Mouse (Mus musculus) ES-E14 (cell line): ENCODE results near the gene Nme2. TPM values are rescaled to one million over a fixed set of nuclear protein-coding genes. Genes with fewer than 3 reads are reported as not detected.
"Not testable (repeated sequence)": the region's sequence is repeated elsewhere in the genome, so short reads cannot be mapped to it uniquely, and the experiment has no call there.

ENCODE experiments used
- DNase-seq: peaks from one replicate; pipeline ENCODE4 v3.0.0-alpha.2; 2013; ENCODE audit warnings: low read depth, low spot score
- H3K27ac ChIP-seq: 2 replicates; pipeline ENCODE4 v1.5.1; 2012; ENCODE audit warnings: low read depth, mild to moderate bottlenecking, low read length, moderate library complexity, mixed read lengths; ENCODE audit not compliant: poor library complexity, insufficient read depth, severe bottlenecking
- H3K36me3 ChIP-seq: 2 replicates; pipeline ENCODE4 v1.6.1; 2012; ENCODE audit warnings: mild to moderate bottlenecking, low read length, moderate library complexity, mixed read lengths; ENCODE audit not compliant: control insufficient read depth, poor library complexity, insufficient read depth, severe bottlenecking
- H3K4me1 ChIP-seq, 2 experiments: fragments of 150-350 bp in 1 of 2; sonication (generic) in 1 of 2; 2 replicates each; pipeline ENCODE4 v1.6.1; 2012; ENCODE audit warnings: low read length in 2 of 2, mild to moderate bottlenecking in 1 of 2, mixed read lengths in 1 of 2; ENCODE audit not compliant: control insufficient read depth in 2 of 2, insufficient read depth in 2 of 2, poor library complexity in 1 of 2
- H3K4me3 ChIP-seq, 2 experiments: fragments of 150-350 bp in 1 of 2; sonication (generic) in 1 of 2; 2 replicates each; pipeline ENCODE4 v1.5.1; 2012; ENCODE audit warnings: low read length in 2 of 2, low read depth in 1 of 2, mild to moderate bottlenecking in 1 of 2, mixed read lengths in 1 of 2; ENCODE audit not compliant: insufficient read depth in 1 of 2, poor library complexity in 1 of 2, severe bottlenecking in 1 of 2
- H3K9ac ChIP-seq: 2 replicates; pipeline ENCODE4 v1.6.1; 2012; ENCODE audit warnings: low read depth, mild to moderate bottlenecking, low read length, mixed read lengths; ENCODE audit not compliant: poor library complexity, insufficient read depth, severe bottlenecking
- H3K9me3 ChIP-seq: fragments of 150-350 bp; sonication (generic); 2 replicates; pipeline ENCODE4 v1.6.1; 2012; ENCODE audit warnings: low read depth, mild to moderate bottlenecking, low read length; ENCODE audit not compliant: control insufficient read depth, insufficient read depth
- CHD2 ChIP-seq: IDR thresholded peaks from 2 replicates; pipeline ENCODE4 v1.6.1; 2014; ENCODE audit warnings: mild to moderate bottlenecking, low read depth, low read length, inconsistent platforms
- HCFC1 ChIP-seq: IDR thresholded peaks from 2 replicates; pipeline ENCODE4 v1.6.1; 2012; ENCODE audit warnings: low read length, inconsistent platforms, borderline replicate concordance; ENCODE audit not compliant: insufficient read depth
- MAFK ChIP-seq: IDR thresholded peaks from 2 replicates; pipeline ENCODE4 v1.6.1; 2014; ENCODE audit warnings: mild to moderate bottlenecking, low read depth, low read length, inconsistent platforms; ENCODE audit not compliant: insufficient read depth
- ZC3H11A ChIP-seq: IDR thresholded peaks from 2 replicates; pipeline ENCODE4 v1.6.1; 2012; ENCODE audit warnings: low read depth, mild to moderate bottlenecking, inconsistent platforms, low read length, borderline replicate concordance
- ZNF384 ChIP-seq: IDR thresholded peaks from 2 replicates; pipeline ENCODE4 v1.6.1; 2012; ENCODE audit warnings: low read depth, low read length, inconsistent platforms
- in situ Hi-C, 2 experiments: fragments of 600-800 bp; cut with MboI; formaldehyde crosslinking; loops; one replicate each; pipeline ENCODE4 v1.15.1; 2025; ENCODE audit warnings: low sequenced_read_pairs in 2 of 2, inconsistent platforms in 1 of 2; ENCODE audit not compliant: unreplicated experiment in 2 of 2
- total RNA-seq: library from RNA; depleted of rRNA; stranded (reverse); fragments of 300-350 nt; gene quantifications from 2 replicates; pipeline ENCODE4 v1.2.3, GENCODE M21; 2012

The Nme2 gene
- total RNA-seq, 1 experiment, result 1,053 TPM

GRCm38 (mm10) chr11:93948887-93949567 is 7.0 kb downstream of the Nme2 start:
- DNase-seq, result no peak
- Histone ChIP-seq H3K9me3 (no peaks in the 10 kb centered on the region), H3K4me3 (no peak overlapping the region), H3K27ac (no peak overlapping the region), H3K9ac (no peak overlapping the region), H3K4me1 (peaks cover 0 to 5% of the 10 kb centered on the region in 2 experiments; a peak in 3 of 4 replicates), H3K36me3 (peaks cover 43% of the 10 kb centered on the region)
- no peak for TF ChIP-seq ZNF384
- TF ChIP-seq ZC3H11A, result no peak
- no peak for TF ChIP-seq CHD2
- TF ChIP-seq MAFK, result no peak
- in situ Hi-C loops, result no loop called here

DNA sequence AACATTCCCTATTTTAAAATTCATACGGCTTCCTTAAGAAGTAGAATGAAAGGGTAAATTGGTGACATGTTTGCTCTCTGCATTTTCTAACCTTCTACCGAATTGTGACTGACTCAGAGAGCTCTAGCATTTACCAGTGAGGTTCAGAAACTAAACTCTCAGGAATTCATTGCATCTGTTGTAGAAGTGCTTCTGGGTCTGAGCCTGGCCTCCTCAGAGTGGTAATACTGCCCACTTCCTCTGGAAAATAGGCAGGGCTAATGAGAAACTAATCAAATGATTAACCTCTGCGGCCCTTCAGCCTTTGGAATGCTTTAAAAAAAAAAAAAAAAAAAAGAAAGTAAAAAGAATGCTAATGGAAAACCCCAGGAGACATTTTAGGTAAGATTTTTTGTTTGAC is 11.1 kb downstream of the Nme2 start:
- peaks cover 17% of the 10 kb centered on the region for H3K36me3 ChIP-seq
- H3K9me3 ChIP-seq, result no peaks in the 10 kb centered on the region
- in situ Hi-C loops, result no loop called here
- no peak for TF ChIP-seq HCFC1
- TF ChIP-seq ZNF384, result no peak
- TF ChIP-seq MAFK, result no peak
- TF ChIP-seq CHD2, result no peak
- TF ChIP-seq ZC3H11A, result no peak
- H3K4me1 ChIP-seq, result no peaks in the 10 kb centered on the region
- H3K4me3 ChIP-seq, result no peak overlapping the region
- no peak overlapping the region for H3K27ac ChIP-seq
- no peak for DNase-seq
- H3K9ac ChIP-seq, result no peak overlapping the region

DNA sequence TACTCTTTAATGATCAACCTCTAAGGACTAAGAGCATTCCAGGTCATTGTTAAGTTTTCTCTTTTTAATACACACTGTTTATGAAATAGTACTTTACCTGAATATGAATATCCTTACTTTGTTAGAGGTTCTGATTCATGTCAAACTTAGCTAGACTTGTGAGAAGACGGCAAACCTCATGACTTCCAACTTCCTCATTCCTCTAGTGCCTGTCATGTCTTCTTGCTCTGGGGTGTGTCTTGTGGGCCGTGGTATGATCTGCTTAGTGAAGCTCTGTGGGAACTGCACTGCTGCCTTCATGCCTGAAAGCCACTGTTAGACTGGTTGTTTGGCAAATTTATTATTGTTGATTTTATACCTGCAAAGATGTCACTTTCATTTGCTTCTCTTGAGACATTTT is 15.2 kb downstream of the Nme2 start:
- no peak for TF ChIP-seq ZNF384
- no peak for TF ChIP-seq HCFC1
- no peak for TF ChIP-seq CHD2
- TF ChIP-seq MAFK, result no peak
- no peak for TF ChIP-seq ZC3H11A
- in situ Hi-C loops, result no loop called here
- DNase-seq, result no peak
- H3K4me3 ChIP-seq, result no peak overlapping the region
- H3K9ac ChIP-seq, result no peak overlapping the region
- no peak overlapping the region for H3K27ac ChIP-seq
- no peaks in the 10 kb centered on the region for H3K9me3 ChIP-seq
- peaks cover 10% of the 10 kb centered on the region for H3K36me3 ChIP-seq
- H3K4me1 ChIP-seq, result no peaks in the 10 kb centered on the region

DNA sequence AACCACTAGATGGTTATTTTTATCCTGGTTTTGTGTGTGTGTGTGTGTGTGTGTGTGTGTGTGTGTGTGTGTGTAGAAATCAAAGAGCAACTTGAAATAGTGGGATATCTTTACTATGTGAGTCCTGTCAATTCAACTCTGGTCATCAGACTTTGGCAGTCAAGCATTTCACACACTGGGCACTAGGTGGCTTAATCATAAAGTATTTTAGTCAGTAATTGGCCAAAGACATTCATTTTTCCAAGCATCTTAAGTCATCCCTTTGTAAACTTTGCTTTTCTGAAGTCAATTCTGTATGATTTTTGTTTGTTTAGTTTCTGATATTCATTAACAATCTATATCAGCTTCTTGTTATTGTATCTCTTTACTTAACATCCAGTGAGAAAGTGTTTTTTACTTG is 27.0 kb downstream of the Nme2 start:
- Histone ChIP-seq H3K27ac (no peak overlapping the region), H3K36me3 (peaks cover 14% of the 10 kb centered on the region), H3K9me3 (no peaks in the 10 kb centered on the region), H3K9ac (no peak overlapping the region), H3K4me1 (no peaks in the 10 kb centered on the region), H3K4me3 (no peak overlapping the region)
- DNase-seq, result no peak
- TF ChIP-seq CHD2 (no peak), ZNF384 (no peak)
- in situ Hi-C loops, result no loop called here

DNA sequence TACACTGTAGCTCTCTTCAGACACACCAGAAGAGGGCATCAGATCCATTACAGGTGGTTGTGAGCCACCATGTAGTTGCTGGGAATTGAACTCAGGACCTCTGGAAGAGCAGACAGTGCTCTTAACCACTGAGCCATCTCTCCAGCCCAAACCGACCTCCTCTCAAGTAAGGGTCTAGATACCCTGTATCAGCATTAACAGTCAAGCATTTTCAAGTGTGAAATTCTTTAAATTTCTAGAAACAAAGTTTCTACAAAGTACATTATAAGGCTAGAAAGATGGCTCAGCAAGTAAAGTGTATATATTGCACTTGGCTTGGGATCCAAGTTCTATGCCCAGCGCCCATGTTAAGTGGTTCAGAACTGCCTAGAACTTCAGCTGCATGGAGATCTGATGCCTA is 41.0 kb downstream of the Nme2 start:
- peaks cover 15% of the 10 kb centered on the region for H3K36me3 ChIP-seq
- H3K4me3 ChIP-seq, H3K4me1 ChIP-seq, H3K27ac ChIP-seq, H3K9me3 ChIP-seq, H3K9ac ChIP-seq, DNase-seq, in situ Hi-C loops: not testable (repeated sequence)
